Mouse (Mus musculus) heart, embryonic 10.5 days (tissue): Measurements from ENCODE around the gene Plgrkt. TPM values are rescaled to one million over a fixed set of nuclear protein-coding genes. Genes with fewer than 3 reads are reported as not detected.

Experiments used
- DNase-seq: peaks from one replicate; pipeline ENCODE4 v3.0.0-alpha.2; 2017; ENCODE audit warnings: low spot score
- H3K27ac ChIP-seq: fragments of 300-500 bp; sonication (generic); 2 replicates; pipeline ENCODE4 v1.5.1; 2016; ENCODE audit warnings: mild to moderate bottlenecking
- H3K27me3 ChIP-seq: fragments of 300-500 bp; sonication (generic); 2 replicates; pipeline ENCODE4 v1.6.1; 2016; ENCODE audit warnings: mild to moderate bottlenecking; ENCODE audit not compliant: poor library complexity, insufficient read depth, severe bottlenecking
- H3K36me3 ChIP-seq: fragments of 300-500 bp; sonication (generic); 2 replicates; pipeline ENCODE4 v1.6.1; 2016; ENCODE audit warnings: mild to moderate bottlenecking, moderate library complexity
- H3K4me1 ChIP-seq: fragments of 300-500 bp; sonication (generic); 2 replicates; pipeline ENCODE4 v1.6.1; 2016; ENCODE audit warnings: mild to moderate bottlenecking
- H3K4me3 ChIP-seq: fragments of 300-500 bp; sonication (generic); 2 replicates; pipeline ENCODE4 v1.5.1; 2016; ENCODE audit warnings: mild to moderate bottlenecking, moderate library complexity
- H3K9me3 ChIP-seq: fragments of 300-500 bp; sonication (generic); 2 replicates; pipeline ENCODE4 v1.6.1; 2016; ENCODE audit warnings: mild to moderate bottlenecking, moderate library complexity
- WGBS: fragments of 180-500 bp; shearing (Covaris S2); methylation state at CpG from one replicate; pipeline ENCODE4 v1.1.7; 2016; 5-methylcytosine and 5-hydroxymethylcytosine counted together
- polyA plus RNA-seq: library from polyadenylated mRNA; unstranded; fragments of >200 nt; fragmentation: Nextera tagmentation; extraction: Ambion mirVana; gene quantifications from 2 replicates; pipeline ENCODE4 v1.2.1, GENCODE M21; 2016

Plgrkt gene
- polyA plus RNA-seq, 1 experiment from 2014 or later: 41.5 TPM

DNA sequence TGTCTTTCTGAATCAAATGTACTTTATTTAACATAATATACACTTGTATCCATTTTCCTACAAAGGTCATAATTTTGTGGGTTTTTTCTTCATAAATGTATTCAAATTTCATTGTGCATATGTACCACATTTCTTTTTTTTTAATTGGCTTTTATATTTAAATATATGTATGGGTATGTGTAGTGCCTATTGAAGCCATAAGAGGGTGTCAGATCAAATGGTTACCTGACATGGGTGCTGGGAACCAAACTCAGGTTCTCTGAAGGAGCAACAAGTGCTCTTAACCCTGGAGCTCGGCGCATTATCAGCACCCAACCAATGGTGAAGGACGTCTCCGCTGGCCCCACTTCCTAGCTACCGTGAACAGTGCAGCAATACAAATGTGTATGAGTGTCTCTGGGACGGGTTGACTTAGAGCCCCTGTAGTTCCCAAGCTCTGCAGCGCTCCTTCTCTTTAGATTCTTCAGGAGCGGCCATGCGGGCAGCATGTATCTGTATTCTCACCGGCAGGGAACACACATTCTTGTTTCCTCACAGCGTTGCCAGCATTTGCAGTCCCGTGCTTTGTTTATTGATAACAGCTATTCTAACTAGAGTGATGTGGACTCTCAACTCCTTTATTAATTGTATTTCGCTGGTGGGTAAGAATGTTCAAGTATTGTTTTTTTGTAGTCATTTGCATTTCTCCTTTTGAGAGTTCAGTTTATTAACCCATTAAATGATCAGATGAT lies 40.2 kb downstream of the Plgrkt start:
- 74% methylated on average over 13 of the region's 13 CpGs for WGBS
- no peaks in the 10 kb centered on the region for H3K9me3 ChIP-seq
- 0 out of 2 replicates have a peak, but pooled peaks cover 4% of the 10 kb centered on the region for H3K4me1 ChIP-seq
- 0 out of 2 replicates have a peak, but pooled peaks cover 4% of the 10 kb centered on the region for H3K27me3 ChIP-seq
- no peak overlapping the region for H3K27ac ChIP-seq
- DNase-seq: no peak
- no peaks in the 10 kb centered on the region for H3K36me3 ChIP-seq
- no peak overlapping the region for H3K4me3 ChIP-seq

DNA sequence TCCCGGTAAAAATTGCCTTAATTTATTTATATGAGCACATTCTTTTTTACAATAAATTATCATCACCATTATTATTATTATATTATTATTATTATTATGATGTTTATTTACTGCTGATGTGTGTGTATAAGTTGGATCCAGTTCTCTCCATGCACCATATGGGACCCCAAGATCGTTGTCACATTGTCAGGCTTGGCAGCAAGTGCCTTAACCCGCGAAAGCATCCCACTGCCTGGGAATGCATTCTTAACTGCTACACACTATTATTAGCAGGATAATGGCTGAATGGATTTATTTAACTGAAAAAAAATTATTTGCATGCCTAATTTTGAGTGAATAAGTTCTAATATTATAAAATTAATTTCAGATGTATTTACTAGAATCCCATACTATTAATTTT lies 40.8 kb downstream of the Plgrkt start:
- Histone ChIP-seq H3K9me3 (no peaks in the 10 kb centered on the region), H3K27ac (no peak overlapping the region), H3K27me3 (0 out of 2 replicates have a peak, but pooled peaks cover 4% of the 10 kb centered on the region), H3K4me3 (no peak overlapping the region), H3K36me3 (no peaks in the 10 kb centered on the region), H3K4me1 (0 out of 2 replicates have a peak, but pooled peaks cover 4% of the 10 kb centered on the region)
- 84% methylated on average over 4 of the region's 4 CpGs for whole genome bisulfite sequencing
- no peak for DNase-seq

DNA sequence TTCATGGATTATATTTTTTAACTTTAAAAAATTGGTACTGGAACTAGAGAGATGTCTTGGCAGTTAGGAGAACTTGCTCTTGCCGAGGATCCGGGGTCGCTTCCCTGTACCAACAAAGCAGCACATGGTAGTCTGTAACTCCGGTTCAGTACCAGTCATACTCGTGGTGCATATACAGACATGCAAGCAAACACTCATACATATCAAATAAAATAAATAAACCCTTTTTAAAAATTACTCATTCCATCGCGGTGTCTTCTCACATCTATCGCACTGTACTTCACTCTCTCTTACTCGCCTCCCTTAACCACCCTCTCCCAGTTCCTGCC lies 41.4 kb downstream of the Plgrkt start:
- 61% methylated on average over 9 of the region's 9 CpGs for WGBS
- peak overlapping the region; percentile 55 for H3K4me3 ChIP-seq
- no peaks in the 10 kb centered on the region for H3K36me3 ChIP-seq
- DNase-seq: no peak
- H3K4me1 ChIP-seq: 0 out of 2 replicates have a peak, but pooled peaks cover 4% of the 10 kb centered on the region
- H3K27me3 ChIP-seq: 0 out of 2 replicates have a peak, but pooled peaks cover 4% of the 10 kb centered on the region
- peak overlapping the region; percentile 62; the same call in 1 of the 2 replicates for H3K27ac ChIP-seq
- no peaks in the 10 kb centered on the region for H3K9me3 ChIP-seq

DNA sequence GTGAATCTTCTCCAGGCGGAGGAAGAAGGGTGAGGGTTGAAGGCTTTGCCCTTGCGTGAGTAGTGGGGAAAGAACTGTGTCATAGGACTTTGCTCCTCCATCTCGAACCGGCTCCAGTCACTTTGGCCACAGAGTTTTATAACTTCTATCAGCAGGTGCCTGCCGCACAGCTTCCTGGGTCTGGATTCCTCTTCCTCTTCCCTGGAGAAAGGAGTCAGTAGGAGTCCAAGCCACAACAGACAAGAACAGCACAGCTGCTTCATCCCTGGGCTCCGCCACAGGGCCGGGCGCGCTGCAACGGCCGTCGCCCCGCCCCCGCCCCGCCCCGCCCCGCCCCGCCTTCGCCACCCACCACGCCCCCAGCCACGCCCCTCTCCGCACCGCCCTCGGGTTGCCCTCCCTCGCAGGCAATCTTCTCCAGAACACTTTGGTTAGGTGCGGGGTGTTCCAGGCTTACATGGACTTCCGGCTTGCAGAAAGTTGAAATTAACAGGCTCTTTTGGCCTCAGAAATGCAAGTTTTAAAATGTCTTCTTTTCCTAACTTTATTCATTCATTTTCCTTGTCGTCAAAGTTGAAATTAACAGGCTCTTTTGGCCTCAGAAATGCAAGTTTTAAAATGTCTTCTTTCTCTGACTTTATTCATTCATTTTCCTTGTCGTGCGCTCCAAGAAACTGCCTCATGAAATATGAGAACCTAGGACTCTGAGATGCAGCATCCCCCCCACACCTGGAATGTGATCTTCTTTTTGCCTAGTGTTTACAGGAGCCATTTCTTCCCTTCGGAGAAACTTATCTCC lies 41.9 kb downstream of the Plgrkt start, which contains the start of gene Insl6:
TSS of gene Insl6 (minus strand) at position 304 of the 799 bp plus-strand sequence.
- H3K4me1 ChIP-seq: 0 out of 2 replicates have a peak, but pooled peaks cover 4% of the 10 kb centered on the region
- peak; percentile 93 for DNase-seq
- peak within 1 kb of the TSS; percentile 55 for H3K4me3 ChIP-seq
- 5% methylated on average over 29 of the region's 31 CpGs for WGBS
- H3K27me3 ChIP-seq: 0 out of 2 replicates have a peak, but pooled peaks cover 4% of the 10 kb centered on the region
- H3K9me3 ChIP-seq: no peaks in the 10 kb centered on the region
- H3K36me3 ChIP-seq: no peaks in the 10 kb centered on the region
- H3K27ac ChIP-seq: peak within 1 kb of the TSS; percentile 62

DNA sequence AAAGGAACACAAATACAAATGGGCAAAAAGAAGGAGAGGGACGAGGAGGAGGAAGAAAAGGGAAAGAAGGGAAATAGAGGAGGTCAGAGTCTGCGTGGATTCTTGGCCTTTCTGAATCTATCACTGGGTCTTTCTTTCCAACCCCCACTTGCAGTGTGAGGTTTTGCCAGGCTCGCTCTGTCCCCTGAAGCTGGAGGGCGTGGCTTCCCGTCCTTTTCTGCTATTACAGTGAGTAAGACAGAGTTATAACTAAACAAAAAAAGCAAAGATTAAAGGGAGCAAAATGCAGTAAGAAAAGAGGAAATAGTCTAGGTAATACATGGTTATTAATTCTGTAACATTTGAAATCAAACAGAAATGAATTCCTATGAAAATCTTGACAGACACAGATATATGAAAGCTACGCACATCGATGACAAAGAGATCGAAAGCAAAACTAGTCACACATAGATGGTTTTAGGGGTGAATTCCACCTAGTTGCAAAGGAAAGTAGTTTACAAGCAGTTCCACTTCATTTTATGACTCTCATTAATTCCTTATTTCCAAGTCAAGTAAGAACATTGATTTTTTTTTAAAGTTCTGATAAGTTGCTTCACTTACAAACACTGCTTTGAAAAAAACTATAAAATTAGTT lies 43.7 kb downstream of the Plgrkt start:
- no peak for DNase-seq
- Histone ChIP-seq H3K9me3 (no peaks in the 10 kb centered on the region), H3K4me3 (no peak overlapping the region), H3K27ac (no peak overlapping the region), H3K27me3 (0 out of 2 replicates have a peak, but pooled peaks cover 4% of the 10 kb centered on the region), H3K4me1 (0 out of 2 replicates have a peak, but pooled peaks cover 4% of the 10 kb centered on the region), H3K36me3 (no peaks in the 10 kb centered on the region)
- WGBS: 73% methylated on average over 8 of the region's 8 CpGs

DNA sequence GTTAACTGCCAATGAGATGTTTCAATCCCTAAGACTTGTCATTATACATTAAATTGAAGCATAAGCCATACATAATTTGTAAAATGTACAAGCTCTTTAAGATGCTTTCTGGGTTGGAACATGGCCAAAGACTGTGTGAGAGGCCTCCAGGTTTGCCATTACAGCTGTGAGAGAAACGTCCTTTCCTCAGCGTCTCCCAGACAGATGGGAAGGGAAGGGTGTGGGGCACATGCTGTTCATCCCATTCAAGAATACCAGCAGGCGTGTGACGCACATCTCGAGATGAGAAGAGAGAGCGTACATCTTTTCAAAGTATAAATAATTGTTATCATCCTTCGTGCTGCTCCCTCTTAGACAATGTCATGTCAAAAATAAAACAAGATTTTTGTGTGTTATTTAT lies 54.5 kb downstream of the Plgrkt start:
- WGBS: 79% methylated on average over 7 of the region's 7 CpGs
- Histone ChIP-seq H3K36me3 (peaks cover 38% of the 10 kb centered on the region), H3K9me3 (peaks cover 5% of the 10 kb centered on the region), H3K4me3 (no peak overlapping the region), H3K4me1 (no peaks in the 10 kb centered on the region), H3K27me3 (no peaks in the 10 kb centered on the region), H3K27ac (no peak overlapping the region)
- DNase-seq: no peak

DNA sequence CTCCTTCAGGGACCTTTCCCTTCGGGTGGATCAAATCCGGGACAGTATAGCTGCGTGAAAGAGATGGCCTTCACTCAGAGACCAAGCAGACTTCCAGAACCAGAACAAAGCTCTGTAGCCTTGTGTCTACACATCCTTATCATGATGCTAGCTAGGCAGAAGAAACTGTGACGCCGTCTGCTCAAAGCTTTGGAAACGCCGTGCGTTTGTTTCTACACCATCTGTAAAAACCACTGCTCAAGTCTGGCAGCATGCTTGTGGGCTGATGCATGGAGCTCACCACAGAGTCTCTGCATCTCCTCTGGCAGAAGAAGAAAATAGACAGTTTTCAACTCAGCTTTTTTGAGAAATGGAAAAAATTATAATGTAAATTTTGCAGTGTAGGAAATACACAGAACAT lies 55.4 kb downstream of the Plgrkt start:
- WGBS: 87% methylated on average over 8 of the region's 8 CpGs
- Histone ChIP-seq H3K27me3 (no peaks in the 10 kb centered on the region), H3K4me3 (no peak overlapping the region), H3K9me3 (peaks cover 5% of the 10 kb centered on the region), H3K27ac (no peak overlapping the region), H3K4me1 (no peaks in the 10 kb centered on the region), H3K36me3 (peaks cover 38% of the 10 kb centered on the region)
- no peak for DNase-seq

DNA sequence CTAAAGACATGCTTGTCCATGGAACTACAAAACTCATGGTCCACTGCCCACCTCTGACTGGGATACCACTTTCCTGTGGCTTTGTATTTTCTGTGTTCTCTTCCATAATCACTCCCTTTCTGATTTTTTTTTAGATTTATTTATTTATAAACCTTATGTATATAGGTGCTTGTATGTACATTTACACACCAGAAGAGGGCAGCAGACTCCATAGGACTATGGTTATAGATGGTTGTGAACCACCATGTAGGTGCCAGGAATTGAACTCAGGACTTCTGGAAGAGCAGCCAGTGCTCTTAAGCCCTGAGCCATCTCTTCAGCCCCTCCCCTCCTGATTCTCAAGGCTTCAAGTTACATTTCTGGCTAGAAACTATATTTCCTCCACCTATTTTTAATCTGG lies 58.4 kb downstream of the Plgrkt start:
- no peak for DNase-seq
- H3K36me3 ChIP-seq: peaks cover 35% of the 10 kb centered on the region
- H3K27me3 ChIP-seq: no peaks in the 10 kb centered on the region
- H3K4me1 ChIP-seq: no peaks in the 10 kb centered on the region
- no peaks in the 10 kb centered on the region for H3K9me3 ChIP-seq
- no peak overlapping the region for H3K27ac ChIP-seq
- no peak overlapping the region for H3K4me3 ChIP-seq

DNA sequence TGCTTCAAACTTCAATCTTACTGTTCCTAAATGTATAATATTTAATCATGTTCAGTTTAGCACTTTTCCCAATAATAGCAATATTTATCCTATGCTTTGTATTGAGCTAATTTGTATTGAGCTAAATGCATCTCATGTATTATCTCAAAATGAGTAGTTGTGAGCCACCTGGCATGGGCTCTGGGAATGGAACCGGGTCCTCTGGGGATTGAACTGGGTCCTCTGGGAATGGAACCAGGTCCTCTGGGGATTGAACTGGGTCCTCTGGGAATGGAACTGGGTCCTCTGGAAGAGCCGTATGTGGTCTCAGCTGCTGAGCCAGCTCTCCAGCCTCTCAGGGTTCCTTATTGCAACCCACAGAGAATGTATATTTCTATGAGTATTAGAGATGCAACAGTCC lies 65.1 kb downstream of the Plgrkt start:
- Histone ChIP-seq H3K36me3 (peaks cover 41% of the 10 kb centered on the region), H3K4me3 (no peak overlapping the region), H3K4me1 (0 out of 2 replicates have a peak, but pooled peaks cover 3% of the 10 kb centered on the region), H3K27me3 (no peaks in the 10 kb centered on the region), H3K27ac (no peak overlapping the region), H3K9me3 (no peaks in the 10 kb centered on the region)
- 90% methylated on average over 2 of the region's 2 CpGs for WGBS
- DNase-seq: no peak

DNA sequence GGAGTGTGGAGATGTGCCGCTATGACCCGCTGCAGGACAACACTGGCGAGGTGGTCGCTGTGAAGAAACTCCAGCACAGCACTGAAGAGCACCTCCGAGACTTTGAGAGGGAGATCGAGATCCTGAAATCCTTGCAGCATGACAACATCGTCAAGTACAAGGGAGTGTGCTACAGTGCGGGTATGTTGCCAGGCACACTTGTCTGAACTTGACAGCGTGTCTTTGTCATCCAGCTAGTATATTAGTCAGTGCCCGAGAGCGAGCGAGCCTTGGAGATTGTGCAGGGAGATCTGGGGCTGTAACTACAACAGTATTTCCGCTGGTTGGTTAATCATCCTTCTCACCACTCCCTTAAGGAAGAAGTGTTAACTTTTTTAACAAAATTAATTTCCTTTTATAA lies 66.3 kb downstream of the Plgrkt start:
- Histone ChIP-seq H3K27me3 (no peaks in the 10 kb centered on the region), H3K4me3 (no peak overlapping the region), H3K36me3 (peaks cover 43% of the 10 kb centered on the region), H3K9me3 (no peaks in the 10 kb centered on the region), H3K4me1 (0 out of 2 replicates have a peak, but pooled peaks cover 3% of the 10 kb centered on the region), H3K27ac (no peak overlapping the region)
- DNase-seq: no peak
- WGBS: 91% methylated on average over 13 of the region's 13 CpGs
